Mouse (Mus musculus) forebrain, embryonic 16.5 days (tissue): ENCODE data around the gene Srf. TPM values are rescaled to one million over a fixed set of nuclear protein-coding genes. Genes with fewer than 3 reads are reported as not detected.

Experiments
- ATAC-seq: fragments of 200-750 bp; cut with Nextera tagmentation; 2 replicates; pipeline ENCODE4 v1.8.0; 2017; ENCODE audit warnings: mild to moderate bottlenecking, moderate library complexity
- H3K27ac ChIP-seq: fragments of 300-500 bp; sonication (generic); 2 replicates; pipeline ENCODE4 v1.5.1; 2014; ENCODE audit warnings: low read length, control low read depth
- H3K27me3 ChIP-seq: fragments of 300-500 bp; sonication (generic); replicated peaks from 2 replicates; pipeline ENCODE4 v1.6.1; 2014; ENCODE audit warnings: low read length; ENCODE audit not compliant: control insufficient read depth, insufficient read depth
- H3K36me3 ChIP-seq: fragments of 300-500 bp; sonication (generic); 2 replicates; pipeline ENCODE4 v1.6.1; 2014; ENCODE audit not compliant: control insufficient read depth, insufficient read depth
- H3K4me1 ChIP-seq: fragments of 300-500 bp; sonication (generic); replicated peaks from 2 replicates; pipeline ENCODE4 v1.6.1; 2014; ENCODE audit warnings: low read length; ENCODE audit not compliant: control insufficient read depth, insufficient read depth
- H3K4me2 ChIP-seq: fragments of 300-500 bp; sonication (generic); 2 replicates; pipeline ENCODE4 v1.6.1; 2014; ENCODE audit warnings: mild to moderate bottlenecking, low read length, control low read depth
- H3K4me3 ChIP-seq: fragments of 300-500 bp; sonication (generic); replicated peaks from 2 replicates; pipeline ENCODE4 v1.5.1; 2014; ENCODE audit warnings: mild to moderate bottlenecking, low read length, control low read depth
- H3K9ac ChIP-seq: fragments of 300-500 bp; sonication (generic); replicated peaks from 2 replicates; pipeline ENCODE4 v1.6.1; 2014; ENCODE audit warnings: low read depth, low read length, control low read depth
- H3K9me3 ChIP-seq: fragments of 300-500 bp; sonication (generic); 2 replicates; pipeline ENCODE4 v1.6.1; 2016; ENCODE audit warnings: low read length; ENCODE audit not compliant: control insufficient read depth
- WGBS: fragments of 180-500 bp; shearing (Covaris S2); extraction: QIAGEN DNeasy Blood & Tissue Kit; methylation state at CpG from one replicate; pipeline ENCODE4 v1.1.7; 2014; 5-methylcytosine and 5-hydroxymethylcytosine counted together
- polyA plus RNA-seq: library from polyadenylated mRNA; unstranded; fragments of >200 nt; fragmentation: Nextera tagmentation; extraction: Ambion mirVana; gene quantifications from 2 replicates; pipeline ENCODE4 v1.2.1, GENCODE M21; 2015

The Srf gene
- polyA plus RNA-seq, 1 experiment from 2014 or later: 3.4 TPM

- Histone ChIP-seq H3K4me1 (peaks cover 14% of the 10 kb centered on the region), H3K27ac (no peak within 1 kb of the TSS), H3K36me3 (peaks cover 21% of the 10 kb centered on the region), H3K9me3 (no peaks in the 10 kb centered on the region), H3K27me3 (no peaks in the 10 kb centered on the region), H3K4me2 (peak within 1 kb of the TSS; percentile 77), H3K9ac (peak within 1 kb of the TSS; percentile 93), H3K4me3 (peak within 1 kb of the TSS; percentile 87)
- ATAC-seq: peak; percentile 92
- WGBS: under 1% methylated on average over 40 of the region's 49 CpGs
Measured at GRCm38 (mm10) chr17:46545813-46546564, 10.0 kb downstream of the Srf start, which contains the start of gene Cul9. Gene Cul9 (minus strand): TSS chr17:46546388.

GRCm38 (mm10) chr17:46543661-46544060 is 12.3 kb downstream of the Srf start:
- Histone ChIP-seq H3K9me3 (no peaks in the 10 kb centered on the region), H3K27me3 (no peaks in the 10 kb centered on the region), H3K4me1 (peaks cover 14% of the 10 kb centered on the region), H3K9ac (no peak overlapping the region), H3K27ac (no peak overlapping the region), H3K36me3 (peaks cover 12% of the 10 kb centered on the region), H3K4me2 (no peak overlapping the region), H3K4me3 (no peak overlapping the region)
- no peak for ATAC-seq
- WGBS: 93% methylated on average over 12 of the region's 12 CpGs

GRCm38 (mm10) chr17:46525579-46526307 is 30.2 kb downstream of the Srf start:
- H3K4me2 ChIP-seq: no peak overlapping the region
- H3K9me3 ChIP-seq: no peaks in the 10 kb centered on the region
- 33% methylated on average over 12 of the region's 12 CpGs for WGBS
- no peak overlapping the region for H3K9ac ChIP-seq
- no peaks in the 10 kb centered on the region for H3K4me1 ChIP-seq
- 0 out of 2 replicates have a peak, but pooled peaks cover 7% of the 10 kb centered on the region for H3K36me3 ChIP-seq
- H3K27me3 ChIP-seq: 0 out of 2 replicates have a peak, but pooled peaks cover 3% of the 10 kb centered on the region
- H3K4me3 ChIP-seq: no peak overlapping the region
- no peak overlapping the region for H3K27ac ChIP-seq
- ATAC-seq: peak; percentile 68

- Histone ChIP-seq H3K4me3 (no peak overlapping the region), H3K9me3 (no peaks in the 10 kb centered on the region), H3K36me3 (0 out of 2 replicates have a peak, but pooled peaks cover 7% of the 10 kb centered on the region), H3K27ac (no peak overlapping the region), H3K27me3 (0 out of 2 replicates have a peak, but pooled peaks cover 3% of the 10 kb centered on the region), H3K4me1 (no peaks in the 10 kb centered on the region), H3K9ac (no peak overlapping the region), H3K4me2 (no peak overlapping the region)
- 85% methylated on average over 10 of the region's 10 CpGs for WGBS
- ATAC-seq: 0 out of 2 replicates have a peak, but pooled peaks have one; percentile 4
Measured at GRCm38 (mm10) chr17:46525065-46525464, 30.9 kb downstream of the Srf start.

GRCm38 (mm10) chr17:46521963-46522668 is 33.9 kb downstream of the Srf start:
- no peak overlapping the region for H3K4me2 ChIP-seq
- 22% methylated on average over 24 of the region's 24 CpGs for WGBS
- H3K4me1 ChIP-seq: no peaks in the 10 kb centered on the region
- ATAC-seq: no peak
- H3K9ac ChIP-seq: no peak overlapping the region
- 0 out of 2 replicates have a peak, but pooled peaks cover 3% of the 10 kb centered on the region for H3K27me3 ChIP-seq
- H3K36me3 ChIP-seq: no peaks in the 10 kb centered on the region
- no peak overlapping the region for H3K27ac ChIP-seq
- H3K9me3 ChIP-seq: no peaks in the 10 kb centered on the region
- no peak overlapping the region for H3K4me3 ChIP-seq

- H3K4me1 ChIP-seq: no peaks in the 10 kb centered on the region
- no peak for ATAC-seq
- H3K36me3 ChIP-seq: no peaks in the 10 kb centered on the region
- H3K27ac ChIP-seq: no peak overlapping the region
- WGBS: 84% methylated on average over 9 of the region's 9 CpGs
- H3K4me2 ChIP-seq: no peak overlapping the region
- H3K4me3 ChIP-seq: no peak overlapping the region
- H3K9ac ChIP-seq: no peak overlapping the region
- H3K27me3 ChIP-seq: 0 out of 2 replicates have a peak, but pooled peaks cover 3% of the 10 kb centered on the region
- no peaks in the 10 kb centered on the region for H3K9me3 ChIP-seq
Measured at GRCm38 (mm10) chr17:46521174-46521573, 34.8 kb downstream of the Srf start.

- H3K4me2 ChIP-seq: no peak overlapping the region
- no peak overlapping the region for H3K9ac ChIP-seq
- 46% methylated on average over 25 of the region's 25 CpGs for WGBS
- no peaks in the 10 kb centered on the region for H3K9me3 ChIP-seq
- no peak overlapping the region for H3K4me3 ChIP-seq
- H3K36me3 ChIP-seq: no peaks in the 10 kb centered on the region
- no peak for ATAC-seq
- no peak overlapping the region for H3K27ac ChIP-seq
- no peaks in the 10 kb centered on the region for H3K4me1 ChIP-seq
- H3K27me3 ChIP-seq: 0 out of 2 replicates have a peak, but pooled peaks cover 3% of the 10 kb centered on the region
Measured at GRCm38 (mm10) chr17:46520385-46520979, 35.5 kb downstream of the Srf start.

- H3K4me3 ChIP-seq: no peak overlapping the region
- no peaks in the 10 kb centered on the region for H3K4me1 ChIP-seq
- H3K36me3 ChIP-seq: no peaks in the 10 kb centered on the region
- H3K9ac ChIP-seq: no peak overlapping the region
- no peaks in the 10 kb centered on the region for H3K9me3 ChIP-seq
- no peak for ATAC-seq
- 60% methylated on average over 10 of the region's 10 CpGs for WGBS
- H3K27me3 ChIP-seq: 0 out of 2 replicates have a peak, but pooled peaks cover 3% of the 10 kb centered on the region
- no peak overlapping the region for H3K27ac ChIP-seq
- no peak overlapping the region for H3K4me2 ChIP-seq
Measured at GRCm38 (mm10) chr17:46519971-46520370, 36.0 kb downstream of the Srf start.
